Mouse (Mus musculus) heart, adult 9 months (tissue): ENCODE data around the gene Thsd7a.
A peak's percentile ranks its signal among the peaks of the same experiment; 100 is the strongest.

Source experiments
- DNase-seq, 2 experiments: peaks; one replicate each; pipeline ENCODE4 v3.0.0; 2022; ENCODE audit warnings: low spot score in 2 of 2

Thsd7a gene

GRCm38 (mm10) chr6:12693239-12693638 is 56.0 kb downstream of the Thsd7a start:
- no peak for DNase-seq

DNA sequence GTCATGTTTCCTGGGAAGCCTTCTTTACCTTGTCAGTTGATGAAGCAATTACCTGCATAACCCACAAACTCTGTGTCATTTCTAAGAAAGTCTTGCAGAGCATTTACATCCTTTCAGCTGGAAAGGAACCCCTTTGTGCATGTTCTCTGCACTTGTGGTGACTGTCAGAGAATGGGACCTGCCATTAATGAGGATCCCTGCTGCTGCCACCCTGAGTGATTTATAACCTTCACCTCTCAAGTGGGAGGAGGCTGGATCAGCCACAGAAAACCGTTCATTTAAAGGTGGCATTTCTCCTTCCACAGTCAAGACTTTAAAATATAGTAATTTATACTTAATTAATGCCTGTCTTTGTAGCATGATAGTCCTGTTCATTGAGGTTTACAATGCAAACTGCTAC is 99.6 kb downstream of the Thsd7a start:
- no peak for DNase-seq

GRCm38 (mm10) chr6:12628637-12629246 is 120.5 kb downstream of the Thsd7a start:
- no peak for DNase-seq

DNA sequence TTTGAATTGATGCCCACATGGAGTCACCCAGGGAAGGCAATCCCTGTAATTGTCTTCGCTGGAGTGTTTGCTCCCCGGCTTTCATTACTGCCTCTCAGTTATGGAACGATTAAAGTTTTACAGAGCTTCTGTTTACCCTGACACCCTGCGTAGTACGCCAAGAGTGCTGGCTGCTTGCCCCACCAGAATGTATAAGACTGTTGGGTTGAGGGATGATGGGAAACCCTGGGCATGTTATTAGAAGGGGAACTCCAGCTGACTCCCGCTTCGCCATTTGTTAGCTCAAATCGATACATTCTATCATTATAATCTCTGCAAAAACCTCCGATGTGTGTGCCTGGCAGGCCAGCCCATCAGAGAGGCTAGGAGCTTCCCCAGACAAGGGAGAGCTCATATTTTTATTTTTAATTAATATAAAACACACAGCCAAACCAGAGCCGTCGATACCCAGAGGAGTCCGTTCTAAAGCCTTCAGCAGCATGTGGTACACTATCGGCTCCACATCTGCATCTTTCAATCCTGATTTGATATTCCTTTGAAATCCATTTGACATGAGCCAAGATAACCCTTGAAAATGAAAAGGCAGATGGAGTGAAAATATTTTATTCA is 142.5 kb downstream of the Thsd7a start:
- DNase-seq, result no peak

DNA sequence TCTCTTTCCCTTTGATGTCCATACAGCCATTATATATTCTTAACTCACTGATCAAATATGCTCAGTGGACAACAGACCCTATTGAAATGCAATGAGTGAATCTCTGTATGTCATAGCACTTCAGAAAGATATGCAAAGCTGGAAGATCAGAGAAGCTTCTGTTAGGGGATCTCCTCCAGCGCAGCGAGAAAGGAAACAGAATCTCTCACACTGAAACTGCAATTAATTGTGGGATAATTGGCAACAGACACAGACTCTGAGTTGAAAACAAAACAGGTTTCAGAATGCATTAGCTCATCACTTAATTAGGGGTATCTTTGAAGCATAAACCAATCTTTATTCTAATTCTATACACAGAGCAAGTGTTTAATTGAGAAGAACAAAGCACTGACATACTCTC is 146.3 kb downstream of the Thsd7a start:
- no peak for DNase-seq

- no peak for DNase-seq
These were observed 147.0 kb downstream of the Thsd7a start for GRCm38 (mm10) chr6:12602161-12602560.

DNA sequence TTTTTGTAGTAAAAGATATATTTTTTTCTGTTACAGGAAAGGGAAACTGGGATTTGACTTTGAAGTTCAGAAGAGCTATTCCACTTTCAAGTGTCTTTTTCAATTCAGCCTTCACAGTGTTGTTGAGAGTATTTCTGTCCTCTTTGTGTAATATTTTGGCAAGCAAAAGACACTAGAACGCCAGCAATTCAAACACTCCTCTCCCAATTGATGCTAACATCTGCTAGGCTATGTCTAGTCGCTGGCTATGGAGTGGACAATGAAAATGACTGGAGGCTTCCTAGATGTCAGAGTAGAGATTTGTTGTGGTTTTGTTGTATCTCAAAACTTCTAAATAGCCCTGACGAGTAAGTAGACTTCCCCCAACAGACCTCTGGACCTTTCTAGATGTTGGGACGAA is 164.8 kb downstream of the Thsd7a start:
- peak; percentile 8 to 19 for DNase-seq

GRCm38 (mm10) chr6:12581143-12581542 is 168.1 kb downstream of the Thsd7a start:
- no peak for DNase-seq

GRCm38 (mm10) chr6:12575619-12576216 is 173.5 kb downstream of the Thsd7a start:
- no peak for DNase-seq

GRCm38 (mm10) chr6:12572202-12572601 is 177.0 kb downstream of the Thsd7a start:
- no peak for DNase-seq

DNA sequence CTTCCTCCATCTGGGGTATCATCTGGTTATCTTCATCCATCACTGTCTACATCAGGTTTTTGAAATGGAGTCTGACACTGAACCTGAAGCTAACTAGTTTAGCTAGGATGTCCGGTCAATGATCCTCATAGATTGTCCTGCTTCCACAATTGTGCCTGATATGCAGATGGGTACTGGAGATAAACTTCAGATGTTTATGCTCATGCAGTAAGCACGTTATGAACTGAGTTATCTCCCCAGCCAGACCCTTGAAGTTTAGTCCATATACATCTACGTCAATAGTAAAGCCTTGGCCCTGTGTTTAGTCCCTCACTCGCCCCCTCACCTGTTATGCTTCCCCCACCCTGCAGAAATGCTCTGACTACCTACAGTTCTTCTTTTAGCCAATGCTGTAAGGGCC is 184.1 kb downstream of the Thsd7a start:
- DNase-seq, result no peak

DNA sequence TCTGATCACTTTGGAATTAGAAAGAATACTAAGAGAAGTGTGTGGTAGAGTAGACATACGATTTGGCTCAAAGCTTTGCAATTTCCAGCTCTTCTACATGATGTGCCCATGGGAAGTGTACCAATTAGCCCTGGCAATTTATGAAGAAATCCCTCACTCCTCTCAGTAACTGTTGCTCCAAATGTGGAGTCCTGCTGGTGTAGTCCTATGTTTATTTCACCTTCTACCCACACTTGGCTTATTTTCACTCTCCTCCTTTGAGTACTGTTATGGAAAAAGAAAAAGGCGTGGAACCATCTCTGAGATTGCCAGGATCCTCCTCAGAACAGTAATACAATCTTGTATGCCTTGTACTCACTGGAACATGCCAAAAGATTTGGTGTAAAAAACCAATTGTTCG is 186.9 kb downstream of the Thsd7a start:
- DNase-seq, result no peak

DNA sequence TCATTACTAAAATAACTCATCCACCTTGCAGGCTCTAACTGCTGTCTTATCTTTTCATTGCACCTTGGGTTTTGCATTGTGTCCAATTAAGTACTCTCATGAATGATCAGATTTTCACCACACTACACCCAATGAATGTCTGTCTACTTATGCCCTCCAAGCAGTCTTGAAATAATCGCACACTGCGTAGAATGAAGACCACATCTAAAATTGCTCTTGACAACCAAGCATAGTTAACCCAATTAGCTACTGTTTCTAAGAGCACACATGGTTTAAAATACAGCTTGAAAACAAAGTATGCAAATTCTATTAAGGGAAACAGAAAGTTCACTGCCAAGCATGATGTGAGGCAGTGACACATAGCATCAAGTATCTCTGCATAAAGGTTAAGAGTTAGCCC is 188.7 kb downstream of the Thsd7a start:
- DNase-seq, result no peak

GRCm38 (mm10) chr6:12555114-12556099 is 193.8 kb downstream of the Thsd7a start:
- no peak for DNase-seq

GRCm38 (mm10) chr6:12551176-12551575 is 198.0 kb downstream of the Thsd7a start:
- DNase-seq, result no peak

DNA sequence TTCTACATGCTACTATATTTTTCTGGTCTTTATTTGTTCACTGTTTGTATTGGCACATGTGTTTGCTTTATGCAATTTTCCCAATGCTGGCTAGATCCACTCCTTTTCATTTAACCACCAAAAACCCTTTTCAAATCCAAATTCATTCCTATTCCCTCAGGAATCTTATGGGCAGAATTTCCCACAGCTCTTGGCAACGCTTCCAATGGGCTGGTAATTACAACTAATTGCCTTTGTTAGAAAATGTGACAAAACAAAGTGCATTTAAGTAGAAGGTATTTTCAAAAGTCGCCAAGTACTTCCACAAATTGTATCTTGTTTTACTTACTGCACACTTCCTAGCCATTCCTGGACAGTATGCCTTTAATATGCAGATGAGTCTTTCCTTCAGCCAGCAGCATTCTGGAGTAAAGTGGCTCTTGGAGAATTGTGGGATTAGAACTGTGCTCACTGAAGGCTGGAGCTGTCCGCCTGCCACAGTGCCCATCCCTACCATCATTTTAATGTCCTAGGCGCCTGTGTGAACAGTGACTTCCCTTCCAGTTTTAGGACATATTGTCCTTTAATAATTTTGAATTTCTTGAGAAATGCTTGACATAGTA is 199.1 kb downstream of the Thsd7a start:
- peak; percentile 6 to 7 for DNase-seq

DNA sequence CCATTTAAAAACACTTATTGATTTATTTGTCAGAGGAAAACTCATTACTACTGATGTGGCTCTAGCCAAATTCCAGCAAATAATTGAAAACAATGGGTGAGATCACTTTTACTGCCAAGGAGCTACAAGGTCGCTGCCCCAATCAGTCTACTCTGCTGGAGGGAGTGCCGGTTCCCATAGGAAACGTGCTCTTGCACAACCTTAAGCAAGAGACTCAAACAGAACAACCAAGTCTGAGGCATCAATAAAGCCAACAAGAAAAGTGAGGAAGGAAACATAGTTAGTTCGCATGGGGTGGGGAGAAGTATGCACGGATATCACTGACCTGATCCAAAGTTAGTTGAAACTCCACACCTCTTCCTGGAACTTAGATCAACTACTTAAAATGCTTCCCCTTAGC is 205.1 kb downstream of the Thsd7a start:
- peak; percentile 36 to 70 for DNase-seq

DNA sequence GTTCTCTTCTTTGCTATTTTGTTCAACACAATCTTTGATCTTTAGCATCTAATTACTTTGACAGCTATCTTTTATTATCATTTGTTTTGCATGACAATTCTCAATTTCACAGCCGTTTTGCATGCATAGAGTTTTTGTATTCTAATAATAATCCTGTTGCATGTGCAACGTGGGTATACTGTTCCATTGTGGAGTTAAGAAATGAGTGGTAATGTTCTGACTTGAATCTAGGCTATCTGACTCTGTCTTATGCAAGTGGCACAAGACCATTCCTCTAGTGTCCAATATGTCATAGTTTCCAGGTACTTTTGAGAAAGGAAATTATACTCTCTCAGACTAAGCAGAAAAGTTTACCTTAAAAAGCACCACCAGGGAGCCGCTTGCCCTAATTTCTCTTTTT is 206.7 kb downstream of the Thsd7a start:
- DNase-seq, result no peak

DNA sequence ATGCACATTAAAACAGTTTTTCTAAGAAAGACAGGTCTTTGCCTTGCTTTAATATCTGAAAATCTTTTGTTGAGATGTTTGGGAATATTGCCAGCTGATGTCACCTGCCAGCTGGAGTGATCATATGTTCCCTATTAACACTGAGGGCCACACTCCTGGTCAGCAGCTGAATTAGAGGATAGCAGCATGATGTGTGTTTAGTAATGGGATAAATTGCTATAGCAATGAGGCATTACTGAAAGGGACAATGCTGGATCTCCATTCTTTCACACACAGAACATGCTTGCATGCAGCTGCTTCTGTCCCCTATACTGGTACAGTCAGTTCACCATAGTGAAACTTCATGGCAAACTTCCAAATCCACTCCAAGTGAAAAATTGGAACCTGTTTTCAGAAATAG is 230.1 kb downstream of the Thsd7a start:
- no peak for DNase-seq

- no peak for DNase-seq
These were observed 230.8 kb downstream of the Thsd7a start for GRCm38 (mm10) chr6:12518283-12518903.

- no peak for DNase-seq
These were observed 231.5 kb downstream of the Thsd7a start for GRCm38 (mm10) chr6:12517726-12518125.
